Mouse (Mus musculus) liver, embryonic 12.5 days (tissue): ENCODE data around the gene Eef1a2. TPM values are rescaled to one million over a fixed set of nuclear protein-coding genes. Genes with fewer than 3 reads are reported as not detected.

Experiments
- ATAC-seq: fragments of 200-750 bp; cut with Nextera tagmentation; 2 replicates; pipeline ENCODE4 v1.8.0; 2017; ENCODE audit warnings: moderate number of reproducible peaks, mild to moderate bottlenecking, moderate library complexity
- H3K27ac ChIP-seq: fragments of 300-500 bp; sonication (generic); 2 replicates; pipeline ENCODE4 v1.5.1; 2016; ENCODE audit warnings: mild to moderate bottlenecking
- H3K27me3 ChIP-seq: fragments of 300-500 bp; sonication (generic); replicated peaks from 2 replicates; pipeline ENCODE4 v1.6.1; 2016; ENCODE audit warnings: mild to moderate bottlenecking, moderate library complexity
- H3K36me3 ChIP-seq: fragments of 300-500 bp; sonication (generic); 2 replicates; pipeline ENCODE4 v1.6.1; 2016; ENCODE audit warnings: mild to moderate bottlenecking, moderate library complexity
- H3K4me1 ChIP-seq: fragments of 300-500 bp; sonication (generic); 2 replicates; pipeline ENCODE4 v1.6.1; 2016
- H3K4me2 ChIP-seq: fragments of 300-500 bp; sonication (generic); 2 replicates; pipeline ENCODE4 v1.6.1; 2016; ENCODE audit warnings: mild to moderate bottlenecking, moderate library complexity
- H3K4me3 ChIP-seq: fragments of 300-500 bp; sonication (generic); 2 replicates; pipeline ENCODE4 v1.5.1; 2016; ENCODE audit warnings: mild to moderate bottlenecking, moderate library complexity
- H3K9ac ChIP-seq: fragments of 300-500 bp; sonication (generic); 2 replicates; pipeline ENCODE4 v1.6.1; 2016; ENCODE audit warnings: mild to moderate bottlenecking, moderate library complexity
- H3K9me3 ChIP-seq: fragments of 300-500 bp; sonication (generic); replicated peaks from 2 replicates; pipeline ENCODE4 v1.6.1; 2016; ENCODE audit warnings: mild to moderate bottlenecking, moderate library complexity
- WGBS: fragments of 180-500 bp; shearing (Covaris S2); methylation state at CpG from one replicate; pipeline ENCODE4 v1.1.7; 2016; ENCODE audit not compliant: insufficient replicate concordance; 5-methylcytosine and 5-hydroxymethylcytosine counted together
- polyA plus RNA-seq: library from polyadenylated mRNA; unstranded; fragments of >200 nt; fragmentation: Nextera tagmentation; extraction: Ambion mirVana; gene quantifications from 2 replicates; pipeline ENCODE4 v1.2.1, GENCODE M21; 2016

The Eef1a2 gene
- polyA plus RNA-seq, 1 experiment from 2014 or later: not detected

- Histone ChIP-seq H3K27me3 (peaks cover 13% of the 10 kb centered on the region), H3K4me1 (no peaks in the 10 kb centered on the region), H3K4me3 (no peak overlapping the region), H3K27ac (no peak overlapping the region), H3K9ac (no peak overlapping the region), H3K9me3 (no peaks in the 10 kb centered on the region), H3K36me3 (no peaks in the 10 kb centered on the region), H3K4me2 (no peak overlapping the region)
- no peak for ATAC-seq
Measured at GRCm38 (mm10) chr2:181122642-181123041, 34.2 kb downstream of the Eef1a2 start.

DNA sequence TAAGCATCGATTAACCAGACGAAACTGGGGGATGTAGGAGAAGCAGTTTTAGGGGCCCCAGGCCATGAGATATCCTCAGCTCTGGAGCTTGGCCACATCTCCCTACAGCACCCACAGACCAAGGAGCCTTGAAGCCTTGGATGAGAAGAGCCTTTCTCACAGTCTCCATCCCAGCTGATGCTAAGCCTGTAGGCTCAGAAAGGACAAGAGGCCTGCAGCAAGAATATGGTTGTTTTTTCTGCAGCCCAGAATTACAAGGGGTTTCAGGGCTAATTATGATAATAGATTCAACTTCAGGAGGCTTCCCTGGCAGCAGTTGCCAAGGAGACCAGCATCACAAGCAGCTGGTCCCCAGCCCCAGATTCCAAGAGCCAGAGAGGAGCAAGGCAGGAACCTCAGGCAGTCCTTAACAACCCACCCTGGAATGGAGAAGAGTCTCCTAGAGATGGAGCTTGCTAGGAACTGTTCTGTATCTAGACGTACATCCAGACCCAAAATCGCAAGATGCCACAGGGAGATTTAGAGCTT lies 35.8 kb downstream of the Eef1a2 start:
- ATAC-seq: no peak
- Histone ChIP-seq H3K36me3 (no peaks in the 10 kb centered on the region), H3K9me3 (no peaks in the 10 kb centered on the region), H3K27ac (no peak overlapping the region), H3K4me3 (no peak overlapping the region), H3K4me1 (no peaks in the 10 kb centered on the region), H3K4me2 (no peak overlapping the region), H3K9ac (no peak overlapping the region), H3K27me3 (peaks cover 17% of the 10 kb centered on the region)
- WGBS: 64% methylated on average over 4 of the region's 4 CpGs

GRCm38 (mm10) chr2:181119952-181120351 lies 36.9 kb downstream of the Eef1a2 start:
- H3K27ac ChIP-seq: no peak overlapping the region
- 23% methylated on average over 10 of the region's 10 CpGs for WGBS

DNA sequence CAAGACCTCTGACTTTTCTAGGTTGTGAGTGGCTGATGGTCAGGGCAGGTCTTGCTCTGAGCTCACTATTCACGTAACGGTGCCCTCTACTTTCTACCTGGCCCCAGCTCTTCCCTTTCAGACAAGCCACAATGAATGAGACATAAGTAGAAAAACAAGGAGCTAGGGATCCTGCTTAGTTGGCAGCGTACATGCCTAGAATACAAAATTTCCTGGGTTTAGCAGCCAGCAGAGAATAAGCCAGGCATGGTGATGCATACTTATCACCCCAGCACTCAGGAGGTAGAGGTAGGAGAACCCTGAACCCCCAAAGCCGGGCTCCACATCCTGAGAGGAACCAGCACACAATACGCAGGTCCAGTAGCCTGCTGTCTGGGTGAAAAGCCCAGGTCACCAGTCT lies 40.4 kb downstream of the Eef1a2 start:
- H3K4me1 ChIP-seq: no peaks in the 10 kb centered on the region
- 64% methylated on average over 5 of the region's 5 CpGs for WGBS
- no peaks in the 10 kb centered on the region for H3K36me3 ChIP-seq
- no peak overlapping the region for H3K4me2 ChIP-seq
- no peak overlapping the region for H3K9ac ChIP-seq
- H3K27me3 ChIP-seq: peaks cover 15% of the 10 kb centered on the region
- no peaks in the 10 kb centered on the region for H3K9me3 ChIP-seq
- no peak overlapping the region for H3K4me3 ChIP-seq
- no peak for ATAC-seq
- no peak overlapping the region for H3K27ac ChIP-seq

More at GRCm38 (mm10) chr2:181119952-181120351, 36.9 kb downstream of the Eef1a2 start:
- Histone ChIP-seq H3K27me3 (peaks cover 15% of the 10 kb centered on the region), H3K4me3 (no peak overlapping the region), H3K9me3 (no peaks in the 10 kb centered on the region), H3K36me3 (no peaks in the 10 kb centered on the region), H3K4me2 (no peak overlapping the region), H3K9ac (no peak overlapping the region), H3K4me1 (no peaks in the 10 kb centered on the region)
- ATAC-seq: no peak

GRCm38 (mm10) chr2:181115367-181115766 lies 41.4 kb downstream of the Eef1a2 start:
- no peaks in the 10 kb centered on the region for H3K36me3 ChIP-seq
- H3K4me2 ChIP-seq: no peak overlapping the region
- H3K9me3 ChIP-seq: no peaks in the 10 kb centered on the region
- H3K27ac ChIP-seq: no peak overlapping the region
- H3K4me3 ChIP-seq: no peak overlapping the region
- peaks cover 13% of the 10 kb centered on the region for H3K27me3 ChIP-seq
- ATAC-seq: peak; percentile 82
- no peaks in the 10 kb centered on the region for H3K4me1 ChIP-seq
- no peak overlapping the region for H3K9ac ChIP-seq
- 48% methylated on average over 3 of the region's 3 CpGs for WGBS

GRCm38 (mm10) chr2:181113762-181114361 lies 43.0 kb downstream of the Eef1a2 start:
- no peak overlapping the region for H3K4me2 ChIP-seq
- H3K36me3 ChIP-seq: no peaks in the 10 kb centered on the region
- H3K27me3 ChIP-seq: peaks cover 8% of the 10 kb centered on the region; the same call in 1 of the 2 replicates
- H3K4me3 ChIP-seq: no peak overlapping the region
- WGBS: 62% methylated on average over 8 of the region's 8 CpGs
- H3K27ac ChIP-seq: no peak overlapping the region
- no peaks in the 10 kb centered on the region for H3K9me3 ChIP-seq
- no peaks in the 10 kb centered on the region for H3K4me1 ChIP-seq
- no peak overlapping the region for H3K9ac ChIP-seq
- ATAC-seq: no peak

- Histone ChIP-seq H3K4me2 (no peak overlapping the region), H3K27me3 (0 out of 2 replicates have a peak, but pooled peaks cover 3% of the 10 kb centered on the region), H3K36me3 (no peaks in the 10 kb centered on the region), H3K27ac (no peak overlapping the region), H3K9me3 (no peaks in the 10 kb centered on the region), H3K4me3 (no peak overlapping the region), H3K4me1 (no peaks in the 10 kb centered on the region), H3K9ac (no peak overlapping the region)
- no peak for ATAC-seq
- 74% methylated on average over 1 of the region's 1 CpGs for WGBS
Measured at GRCm38 (mm10) chr2:181111665-181112064, 45.1 kb downstream of the Eef1a2 start.

DNA sequence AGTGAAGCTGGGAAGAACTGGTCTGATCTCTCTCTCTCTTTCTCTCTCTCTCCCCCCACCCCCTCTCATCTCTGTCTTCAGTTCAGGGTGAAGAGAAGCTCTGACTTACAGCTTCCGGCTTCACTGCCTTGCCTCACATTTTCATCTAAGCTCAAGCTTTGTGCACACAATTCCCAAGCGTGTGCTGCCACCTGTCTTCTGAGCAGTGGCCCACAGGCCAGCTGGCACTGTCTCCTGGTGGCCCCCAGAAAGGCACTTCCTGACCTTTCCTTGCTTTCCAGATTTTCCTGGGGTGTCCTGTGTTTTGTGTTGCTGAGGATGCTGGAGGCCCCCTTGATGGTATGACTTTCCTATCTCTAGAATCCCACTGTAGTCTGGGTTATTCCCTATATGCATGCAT lies 52.7 kb downstream of the Eef1a2 start:
- Histone ChIP-seq H3K4me1 (no peaks in the 10 kb centered on the region), H3K27me3 (no peaks in the 10 kb centered on the region), H3K36me3 (no peaks in the 10 kb centered on the region), H3K4me2 (no peak overlapping the region), H3K27ac (no peak overlapping the region), H3K4me3 (no peak overlapping the region), H3K9ac (no peak overlapping the region), H3K9me3 (no peaks in the 10 kb centered on the region)
- 57% methylated on average over 2 of the region's 2 CpGs for WGBS
- no peak for ATAC-seq

GRCm38 (mm10) chr2:181102161-181102560 lies 54.7 kb downstream of the Eef1a2 start:
- no peak overlapping the region for H3K4me2 ChIP-seq
- no peaks in the 10 kb centered on the region for H3K4me1 ChIP-seq
- peaks cover 9% of the 10 kb centered on the region; the same call in 1 of the 2 replicates for H3K27me3 ChIP-seq
- H3K9me3 ChIP-seq: no peaks in the 10 kb centered on the region
- ATAC-seq: no peak; the same call in 1 of the 2 replicates
- H3K36me3 ChIP-seq: no peaks in the 10 kb centered on the region
- no peak overlapping the region for H3K9ac ChIP-seq
- WGBS: 53% methylated on average over 2 of the region's 2 CpGs
- H3K4me3 ChIP-seq: no peak overlapping the region
- no peak overlapping the region for H3K27ac ChIP-seq

DNA sequence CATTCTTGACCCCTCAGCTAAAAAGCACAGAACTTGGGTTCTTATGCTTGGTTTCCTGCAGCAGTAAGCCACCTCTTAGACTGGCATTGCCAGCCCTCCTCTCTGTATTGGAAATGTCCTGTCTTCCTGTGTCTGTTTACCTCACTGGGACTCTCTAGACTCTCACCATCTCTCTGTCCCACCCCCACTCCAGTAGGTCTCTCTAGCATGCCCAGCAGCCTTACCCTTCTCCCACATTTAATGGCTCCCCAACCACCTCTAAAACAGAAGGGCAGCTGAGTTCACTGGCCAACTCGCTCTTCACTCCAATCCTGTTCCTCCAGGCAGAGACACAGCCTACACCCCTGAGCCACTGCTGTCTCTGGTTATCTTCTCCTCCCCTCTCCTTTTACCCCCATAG lies 55.2 kb downstream of the Eef1a2 start:
- Histone ChIP-seq H3K36me3 (no peaks in the 10 kb centered on the region), H3K27ac (no peak overlapping the region), H3K4me2 (no peak overlapping the region), H3K4me3 (no peak overlapping the region), H3K9me3 (no peaks in the 10 kb centered on the region), H3K27me3 (peaks cover 12% of the 10 kb centered on the region; the same call in 1 of the 2 replicates), H3K9ac (no peak overlapping the region), H3K4me1 (no peaks in the 10 kb centered on the region)
- 54% methylated on average over 1 of the region's 1 CpGs for WGBS
- ATAC-seq: no peak

DNA sequence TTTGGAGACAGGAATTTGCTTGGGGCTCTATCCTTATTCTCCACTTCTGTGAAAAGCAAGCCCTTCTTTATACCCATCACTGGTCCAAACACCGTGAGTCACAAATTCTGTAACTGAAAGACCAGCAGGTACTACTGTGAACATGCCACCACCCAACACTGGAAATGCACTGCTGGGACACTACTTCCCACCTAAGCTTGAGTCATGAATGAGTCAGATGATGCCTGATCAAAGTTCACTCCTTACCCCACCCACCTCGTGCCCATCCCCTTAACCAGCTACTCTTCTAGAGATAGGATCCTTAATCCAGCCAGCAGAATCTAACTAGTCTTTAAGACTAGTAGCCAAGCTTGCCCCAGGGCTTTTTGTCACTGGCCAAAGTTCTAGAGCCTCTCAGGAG lies 56.7 kb downstream of the Eef1a2 start:
- ATAC-seq: no peak
- Histone ChIP-seq H3K27ac (no peak overlapping the region), H3K4me3 (no peak overlapping the region), H3K4me1 (no peaks in the 10 kb centered on the region), H3K4me2 (no peak overlapping the region), H3K9ac (no peak overlapping the region), H3K36me3 (no peaks in the 10 kb centered on the region), H3K27me3 (peaks cover 21% of the 10 kb centered on the region), H3K9me3 (no peaks in the 10 kb centered on the region)
- WGBS: 49% methylated on average over 2 of the region's 2 CpGs
